Mouse (Mus musculus): ENCODE data around the gene Eml1. TPM values are rescaled to one million over a fixed set of nuclear protein-coding genes. Genes with fewer than 3 reads are reported as not detected.

Gene Eml1
- polyA plus RNA-seq, 1 experiment from 2014 or later: 91.3 TPM

DNA sequence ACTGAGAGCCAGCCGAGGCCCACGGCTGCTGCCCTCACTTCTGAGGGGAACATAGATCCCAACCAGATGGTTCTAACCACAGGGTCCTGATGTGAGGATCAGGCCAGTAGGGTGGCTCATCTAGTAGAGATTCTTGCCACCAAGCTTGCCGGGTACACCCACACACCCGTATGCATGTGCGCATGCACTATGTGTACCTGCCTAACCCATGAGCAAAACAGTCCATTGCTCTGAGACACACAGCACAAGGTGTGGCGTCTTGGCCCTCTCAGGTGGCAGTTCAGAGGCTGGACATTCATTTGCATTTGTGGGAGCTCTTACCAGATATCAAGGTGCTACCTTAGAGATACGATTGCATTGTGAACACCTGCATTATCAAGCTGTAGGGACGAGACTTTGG is 22.6 kb upstream of the Eml1 start:
- H3K4me2 ChIP-seq (replicated peaks; ENCODE audit: low read depth, low read length): no peak overlapping the region
- no peaks in the 10 kb centered on the region for H3K36me3 ChIP-seq (ENCODE audit: control insufficient read depth, insufficient read depth, low read length)
- peaks cover 2% of the 10 kb centered on the region; the same call in 1 of the 2 replicates for H3K4me1 ChIP-seq (replicated peaks; ENCODE audit: control insufficient read depth, insufficient read depth, low read length)
- no peaks in the 10 kb centered on the region for H3K9me3 ChIP-seq (ENCODE audit: control insufficient read depth, low read length)
- WGBS: 85% methylated on average over 8 of the region's 8 CpGs
- no peak overlapping the region for H3K27ac ChIP-seq (ENCODE audit: low read depth, low read length)
- no peak overlapping the region for H3K4me3 ChIP-seq (ENCODE audit: low read depth, low read length)
- no peak for ATAC-seq (ENCODE audit: low FRiP score)
- no peak for DNase-seq (ENCODE audit: low spot score)
- no peak overlapping the region for H3K9ac ChIP-seq (ENCODE audit: low read depth, low read length)
- peaks cover 15% of the 10 kb centered on the region for H3K27me3 ChIP-seq (ENCODE audit: control insufficient read depth, insufficient read depth, low read length)

DNA sequence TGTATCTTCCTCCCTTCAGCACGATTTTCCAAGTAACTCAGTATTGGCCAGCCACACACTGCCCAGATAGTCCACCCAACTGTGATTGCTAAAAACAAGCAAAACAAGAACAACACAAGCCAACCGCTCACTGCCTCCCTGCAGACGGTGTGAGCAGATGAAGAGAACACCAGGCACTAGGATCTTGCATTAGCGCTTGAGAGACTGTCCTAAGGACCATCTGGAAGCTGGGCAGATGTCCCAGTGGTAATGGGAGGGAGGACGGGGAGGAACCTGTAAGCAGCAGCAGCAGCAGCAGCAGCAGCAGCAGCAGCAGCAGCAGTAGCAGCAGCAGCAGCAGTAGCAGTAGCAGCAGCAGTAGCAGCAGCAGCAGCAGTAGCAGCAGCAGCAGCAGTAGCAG is 21.7 kb upstream of the Eml1 start:
- Histone ChIP-seq H3K27me3 (ENCODE audit: control insufficient read depth, insufficient read depth, low read length) (peaks cover 22% of the 10 kb centered on the region), H3K4me2 (replicated peaks; ENCODE audit: low read depth, low read length) (no peak overlapping the region), H3K4me3 (ENCODE audit: low read depth, low read length) (no peak overlapping the region), H3K9me3 (ENCODE audit: control insufficient read depth, low read length) (no peaks in the 10 kb centered on the region), H3K4me1 (replicated peaks; ENCODE audit: control insufficient read depth, insufficient read depth, low read length) (peaks cover 2% of the 10 kb centered on the region; the same call in 1 of the 2 replicates), H3K27ac (ENCODE audit: low read depth, low read length) (no peak overlapping the region), H3K9ac (ENCODE audit: low read depth, low read length) (no peak overlapping the region), H3K36me3 (ENCODE audit: control insufficient read depth, insufficient read depth, low read length) (no peaks in the 10 kb centered on the region)
- ATAC-seq (ENCODE audit: low FRiP score) (no peak), DNase-seq (ENCODE audit: low spot score) (no peak)
- 76% methylated on average over 5 of the region's 5 CpGs for WGBS

DNA sequence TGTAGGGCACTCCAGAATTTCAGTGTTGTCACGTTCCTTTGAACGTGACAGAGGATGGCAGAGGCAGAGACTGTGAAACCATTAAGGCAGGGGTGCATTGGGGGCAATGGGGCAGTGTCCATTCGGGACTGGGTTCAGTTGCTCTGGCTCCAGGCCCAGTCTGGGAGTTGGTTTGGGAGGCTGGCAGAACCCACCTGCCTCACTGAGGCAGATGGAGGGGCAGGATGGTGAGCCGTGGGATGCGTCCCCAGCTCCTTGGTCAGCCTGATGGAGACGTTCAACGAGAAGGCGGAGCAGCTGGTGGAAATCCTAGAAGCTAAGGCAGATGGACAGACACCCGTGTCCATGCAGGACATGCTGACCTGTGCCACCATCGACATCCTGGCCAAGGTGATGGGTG is 19.8 kb upstream of the Eml1 start:
- Histone ChIP-seq H3K4me3 (ENCODE audit: low read depth, low read length) (no peak overlapping the region), H3K27me3 (ENCODE audit: control insufficient read depth, insufficient read depth, low read length) (peaks cover 22% of the 10 kb centered on the region), H3K36me3 (ENCODE audit: control insufficient read depth, insufficient read depth, low read length) (no peaks in the 10 kb centered on the region), H3K27ac (ENCODE audit: low read depth, low read length) (no peak overlapping the region), H3K4me2 (replicated peaks; ENCODE audit: low read depth, low read length) (no peak overlapping the region), H3K9ac (ENCODE audit: low read depth, low read length) (no peak overlapping the region), H3K9me3 (ENCODE audit: control insufficient read depth, low read length) (no peaks in the 10 kb centered on the region), H3K4me1 (replicated peaks; ENCODE audit: control insufficient read depth, insufficient read depth, low read length) (peaks cover 2% of the 10 kb centered on the region; the same call in 1 of the 2 replicates)
- WGBS: 82% methylated on average over 10 of the region's 10 CpGs
- no peak for DNase-seq (ENCODE audit: low spot score)
- ATAC-seq (ENCODE audit: low FRiP score): no peak

DNA sequence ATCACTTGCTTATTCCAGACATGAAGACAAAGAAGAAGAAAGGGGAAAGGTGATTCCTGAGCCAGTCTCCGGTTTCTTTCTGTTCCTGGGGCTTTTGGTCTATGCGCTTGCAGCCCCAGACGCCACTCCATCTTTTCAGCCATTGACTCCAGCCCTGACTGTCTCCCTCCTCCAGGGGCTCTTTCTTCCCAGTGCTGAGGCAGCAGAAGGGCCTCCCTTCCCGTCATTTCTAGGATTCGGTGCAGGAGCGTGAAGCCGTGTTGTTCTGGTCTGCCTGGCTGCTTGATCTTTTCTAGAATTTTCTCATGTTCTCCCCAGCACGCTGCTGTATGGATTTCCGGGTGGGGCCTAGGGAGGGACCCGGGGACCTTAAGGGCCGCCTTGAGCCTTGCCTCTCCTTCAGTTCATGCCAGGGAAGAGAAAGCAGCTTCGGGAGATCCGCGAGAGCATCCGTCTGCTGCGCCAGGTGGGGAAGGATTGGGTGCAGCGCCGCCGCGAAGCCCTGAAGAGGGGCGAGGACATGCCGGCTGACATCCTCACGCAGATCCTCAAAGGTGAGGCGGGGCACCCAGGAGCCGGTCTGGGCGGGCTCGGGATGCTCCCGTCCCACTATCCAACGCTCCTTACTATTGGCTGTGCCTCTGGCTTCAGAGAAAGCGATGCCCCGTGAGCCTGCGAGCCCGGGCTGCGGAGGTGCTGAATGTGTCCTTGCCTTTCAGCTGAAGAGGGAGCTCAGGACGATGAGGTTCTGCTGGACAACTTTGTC is 18.2 kb upstream of the Eml1 start:
- Histone ChIP-seq H3K27me3 (ENCODE audit: control insufficient read depth, insufficient read depth, low read length) (peaks cover 22% of the 10 kb centered on the region), H3K4me2 (replicated peaks; ENCODE audit: low read depth, low read length) (peak overlapping the region; percentile 24), H3K27ac (ENCODE audit: low read depth, low read length) (no peak overlapping the region), H3K4me1 (replicated peaks; ENCODE audit: control insufficient read depth, insufficient read depth, low read length) (peaks cover 2% of the 10 kb centered on the region; the same call in 1 of the 2 replicates), H3K36me3 (ENCODE audit: control insufficient read depth, insufficient read depth, low read length) (no peaks in the 10 kb centered on the region), H3K9me3 (ENCODE audit: control insufficient read depth, low read length) (no peaks in the 10 kb centered on the region), H3K4me3 (ENCODE audit: low read depth, low read length) (no peak overlapping the region), H3K9ac (ENCODE audit: low read depth, low read length) (peak overlapping the region; percentile 21; the same call in 1 of the 2 replicates)
- ATAC-seq (ENCODE audit: low FRiP score) (no peak), DNase-seq (ENCODE audit: low spot score) (peak; percentile 44)
- WGBS: 8% methylated on average over 35 of the region's 35 CpGs

DNA sequence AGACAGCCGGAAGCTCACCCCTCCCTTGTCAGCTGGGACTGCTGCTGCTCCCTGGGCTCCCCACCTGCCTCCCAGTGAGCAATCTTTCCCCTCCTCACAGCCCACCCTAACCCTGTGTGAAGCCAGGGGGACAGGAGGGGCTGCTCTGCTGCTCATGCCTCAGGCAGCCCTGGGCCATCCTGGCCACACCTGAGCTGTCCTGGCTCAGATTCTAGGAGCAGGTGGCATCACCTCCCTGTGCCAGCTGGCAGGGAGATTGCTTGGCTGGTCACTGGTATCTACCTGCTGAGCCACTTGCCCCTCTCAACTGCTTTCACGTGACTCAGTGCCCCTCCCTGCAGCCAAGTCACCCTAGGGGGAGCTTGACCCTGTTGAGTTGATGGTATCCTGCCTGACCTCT is 16.5 kb upstream of the Eml1 start:
- Histone ChIP-seq H3K27ac (ENCODE audit: low read depth, low read length) (no peak overlapping the region), H3K4me3 (ENCODE audit: low read depth, low read length) (no peak overlapping the region), H3K36me3 (ENCODE audit: control insufficient read depth, insufficient read depth, low read length) (no peaks in the 10 kb centered on the region), H3K9ac (ENCODE audit: low read depth, low read length) (no peak overlapping the region), H3K27me3 (ENCODE audit: control insufficient read depth, insufficient read depth, low read length) (peaks cover 22% of the 10 kb centered on the region), H3K9me3 (ENCODE audit: control insufficient read depth, low read length) (no peaks in the 10 kb centered on the region), H3K4me2 (replicated peaks; ENCODE audit: low read depth, low read length) (no peak overlapping the region), H3K4me1 (replicated peaks; ENCODE audit: control insufficient read depth, insufficient read depth, low read length) (peaks cover 2% of the 10 kb centered on the region; the same call in 1 of the 2 replicates)
- DNase-seq (ENCODE audit: low spot score): no peak
- no peak for ATAC-seq (ENCODE audit: low FRiP score)
- 68% methylated on average over 2 of the region's 2 CpGs for WGBS

DNA sequence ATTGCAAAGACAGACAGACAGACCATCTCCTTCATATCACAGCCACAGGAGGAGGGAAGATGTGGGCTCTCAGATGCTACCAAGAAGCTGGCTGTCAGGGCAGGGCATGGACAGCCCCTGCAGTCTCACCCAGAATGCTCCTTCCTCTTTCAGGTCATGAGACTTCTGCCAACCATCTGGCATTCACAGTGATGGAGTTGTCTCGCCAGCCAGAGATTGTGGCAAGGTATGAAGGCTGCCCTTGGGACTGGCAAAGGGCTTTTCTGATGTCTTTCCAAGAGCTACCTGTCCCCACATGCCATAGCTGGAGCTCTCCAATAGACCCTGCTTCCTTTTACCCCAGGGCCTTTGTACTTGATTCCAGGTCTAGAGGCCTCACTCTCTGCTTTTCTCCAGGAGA is 15.5 kb upstream of the Eml1 start:
- Histone ChIP-seq H3K4me2 (replicated peaks; ENCODE audit: low read depth, low read length) (no peak overlapping the region), H3K9ac (ENCODE audit: low read depth, low read length) (no peak overlapping the region), H3K4me1 (replicated peaks; ENCODE audit: control insufficient read depth, insufficient read depth, low read length) (peaks cover 2% of the 10 kb centered on the region; the same call in 1 of the 2 replicates), H3K27ac (ENCODE audit: low read depth, low read length) (no peak overlapping the region), H3K27me3 (ENCODE audit: control insufficient read depth, insufficient read depth, low read length) (peaks cover 22% of the 10 kb centered on the region), H3K36me3 (ENCODE audit: control insufficient read depth, insufficient read depth, low read length) (no peaks in the 10 kb centered on the region), H3K9me3 (ENCODE audit: control insufficient read depth, low read length) (no peaks in the 10 kb centered on the region), H3K4me3 (ENCODE audit: low read depth, low read length) (no peak overlapping the region)
- WGBS: 76% methylated on average over 1 of the region's 1 CpGs
- no peak for ATAC-seq (ENCODE audit: low FRiP score)
- no peak for DNase-seq (ENCODE audit: low spot score)

DNA sequence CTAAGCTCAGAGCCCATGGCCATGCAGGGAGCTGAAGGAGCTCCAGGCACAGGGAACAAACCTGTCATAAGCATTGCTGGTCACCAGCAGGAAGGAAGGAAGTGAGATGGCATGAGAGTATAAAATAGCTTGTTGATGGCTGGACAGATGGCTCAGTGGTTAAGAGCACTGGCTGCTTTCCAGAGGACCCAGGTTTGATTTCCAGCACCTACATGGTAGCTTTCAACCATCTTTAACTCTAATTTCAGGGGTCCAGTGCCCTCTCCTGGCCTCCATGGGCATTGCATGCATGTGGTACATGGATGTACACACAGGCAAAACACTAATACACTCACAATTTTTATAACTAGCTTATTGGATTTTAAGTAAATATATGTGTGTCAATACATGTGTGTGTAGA is 14.8 kb upstream of the Eml1 start:
- no peak overlapping the region for H3K9ac ChIP-seq (ENCODE audit: low read depth, low read length)
- ATAC-seq (ENCODE audit: low FRiP score) (no peak), DNase-seq (ENCODE audit: low spot score) (no peak)
- H3K4me3 ChIP-seq (ENCODE audit: low read depth, low read length): no peak overlapping the region
- H3K27ac ChIP-seq (ENCODE audit: low read depth, low read length): no peak overlapping the region
- no peaks in the 10 kb centered on the region for H3K9me3 ChIP-seq (ENCODE audit: control insufficient read depth, low read length)
- no peaks in the 10 kb centered on the region for H3K36me3 ChIP-seq (ENCODE audit: control insufficient read depth, insufficient read depth, low read length)
- H3K4me1 ChIP-seq (replicated peaks; ENCODE audit: control insufficient read depth, insufficient read depth, low read length): peaks cover 2% of the 10 kb centered on the region; the same call in 1 of the 2 replicates
- H3K27me3 ChIP-seq (ENCODE audit: control insufficient read depth, insufficient read depth, low read length): peaks cover 21% of the 10 kb centered on the region
- no peak overlapping the region for H3K4me2 ChIP-seq (replicated peaks; ENCODE audit: low read depth, low read length)

DNA sequence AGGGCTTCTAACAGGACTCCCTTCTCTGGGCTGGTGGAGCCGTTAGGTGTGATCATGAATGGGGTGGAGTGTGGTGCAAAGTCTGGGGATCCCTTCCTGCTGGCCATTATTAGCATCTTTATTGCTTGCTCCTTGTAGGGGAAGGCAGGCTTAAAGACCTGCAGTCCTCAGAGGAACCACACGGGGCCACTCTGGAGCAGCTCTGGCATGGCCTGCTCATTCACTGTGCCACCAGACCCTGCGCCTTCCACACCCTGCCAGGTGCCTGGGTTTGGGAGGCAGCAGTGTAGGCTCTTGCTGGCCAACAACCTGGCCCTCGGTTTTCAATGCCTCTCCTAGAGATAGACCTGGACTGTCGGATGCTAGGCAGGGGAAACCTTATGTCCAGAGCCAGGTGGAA is 7.0 kb upstream of the Eml1 start:
- H3K27ac ChIP-seq (ENCODE audit: low read depth, low read length): no peak overlapping the region
- DNase-seq (ENCODE audit: low spot score) (peak; percentile 91), ATAC-seq (ENCODE audit: low FRiP score) (peak; percentile 79)
- H3K4me3 ChIP-seq (ENCODE audit: low read depth, low read length): no peak overlapping the region
- no peaks in the 10 kb centered on the region for H3K27me3 ChIP-seq (ENCODE audit: control insufficient read depth, insufficient read depth, low read length)
- WGBS: 3% methylated on average over 5 of the region's 5 CpGs
- H3K9me3 ChIP-seq (ENCODE audit: control insufficient read depth, low read length): no peaks in the 10 kb centered on the region
- peaks cover 3% of the 10 kb centered on the region; the same call in 1 of the 2 replicates for H3K4me1 ChIP-seq (replicated peaks; ENCODE audit: control insufficient read depth, insufficient read depth, low read length)
- H3K4me2 ChIP-seq (replicated peaks; ENCODE audit: low read depth, low read length): no peak overlapping the region
- no peak overlapping the region for H3K9ac ChIP-seq (ENCODE audit: low read depth, low read length)
- H3K36me3 ChIP-seq (ENCODE audit: control insufficient read depth, insufficient read depth, low read length): no peaks in the 10 kb centered on the region

DNA sequence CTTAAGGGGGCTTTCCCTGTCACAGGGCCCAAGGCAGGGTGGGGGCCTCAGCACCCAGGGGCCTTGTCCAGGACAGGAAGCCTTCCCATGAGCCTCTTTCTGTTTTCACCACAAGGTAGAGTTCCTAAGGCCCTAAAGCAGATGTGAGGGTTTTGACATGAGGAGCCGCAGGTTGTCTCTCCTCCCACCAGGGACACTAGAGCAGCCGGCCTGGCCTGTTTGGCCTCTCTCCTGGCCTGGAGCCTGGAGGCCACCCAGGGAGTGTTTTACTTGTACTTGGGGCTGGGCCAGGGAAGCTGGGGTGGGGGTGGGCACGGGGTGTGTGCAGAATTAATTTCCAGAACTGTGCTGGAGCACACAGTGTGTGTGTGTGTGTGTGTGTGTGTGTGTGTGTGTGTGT is 5.4 kb upstream of the Eml1 start:
- Histone ChIP-seq H3K27me3 (ENCODE audit: control insufficient read depth, insufficient read depth, low read length) (no peaks in the 10 kb centered on the region), H3K27ac (ENCODE audit: low read depth, low read length) (no peak overlapping the region), H3K9ac (ENCODE audit: low read depth, low read length) (no peak overlapping the region), H3K4me3 (ENCODE audit: low read depth, low read length) (no peak overlapping the region), H3K36me3 (ENCODE audit: control insufficient read depth, insufficient read depth, low read length) (no peaks in the 10 kb centered on the region), H3K4me2 (replicated peaks; ENCODE audit: low read depth, low read length) (no peak overlapping the region), H3K9me3 (ENCODE audit: control insufficient read depth, low read length) (no peaks in the 10 kb centered on the region), H3K4me1 (replicated peaks; ENCODE audit: control insufficient read depth, insufficient read depth, low read length) (peaks cover 3% of the 10 kb centered on the region; the same call in 1 of the 2 replicates)
- ATAC-seq (ENCODE audit: low FRiP score) (no peak), DNase-seq (ENCODE audit: low spot score) (no peak)
- WGBS: 40% methylated on average over 3 of the region's 3 CpGs
